Mouse (Mus musculus): Measurements from ENCODE around the gene Swi5.

GRCm38 (mm10) chr2:32246741-32247140 is 41.1 kb downstream of the Swi5 start:
- TF ChIP-seq CTCF (IDR thresholded peaks at IDR 0.05; ENCODE audit: borderline replicate concordance, insufficient read depth, low read depth, low read length) (no peak), POLR2A (IDR thresholded peaks at IDR 0.05; ENCODE audit: borderline replicate concordance, insufficient read depth, low read length) (no peak)

Measured in cerebellum, adult 2 months (tissue).